17 mouse cellular contexts compared by ENCODE assay signal in genomic region chr4:32463065-32463464, GRCm38 (mm10).
A peak's percentile ranks its signal among the peaks of the same experiment; 100 is the strongest.
DNase-seq lines count a peak whose midpoint lies in the region; ATAC-seq lines count a peak whose summit lies in the region.
"Had no signal": no experiment of that assay in that cellular context is flagged by ENCODE, and none has a peak within 500 bp of the region (broad histone marks: within the 10 kb centered on the region; RNA-seq: fewer than 3 reads in every experiment).

No protein-coding gene starts in this region.

- peak; percentile 67 for ATAC-seq in frontal cortex, adult (ENCODE audit: low TSS enrichment)
- ATAC-seq in CD4-positive, CD25-positive, alpha-beta regulatory T cell, adult 4 months = peak; percentile 68
- ATAC-seq in inflammation-experienced regulatory T-cells, adult 6 months = peak; percentile 57
- ATAC-seq: forebrain, embryonic 13.5 days; forebrain, postnatal 0 days had no signal

- DNase-seq in frontal cortex, postnatal 10 days (ENCODE audit: low spot score in 2 of 2) = no peak
- DNase-seq in lung, postnatal 14 days = peak; percentile 16
- no peak for DNase-seq in lung, postnatal 10 days
- no peak for DNase-seq in right cerebral cortex, adult 18-20 months
- DNase-seq: adrenal gland, adult 8-10 months; adrenal gland, postnatal 36 days; cerebellum, adult 11 months; cerebellum, adult 8-10 months; cerebellum, postnatal 14 days; forebrain, postnatal 0 days; gastrocnemius, postnatal 36 days; heart, adult 18-20 months; heart, postnatal 10 days had no signal
